Comparison of ENCODE assay signal across 9 mouse cellular contexts in the genomic region with DNA sequence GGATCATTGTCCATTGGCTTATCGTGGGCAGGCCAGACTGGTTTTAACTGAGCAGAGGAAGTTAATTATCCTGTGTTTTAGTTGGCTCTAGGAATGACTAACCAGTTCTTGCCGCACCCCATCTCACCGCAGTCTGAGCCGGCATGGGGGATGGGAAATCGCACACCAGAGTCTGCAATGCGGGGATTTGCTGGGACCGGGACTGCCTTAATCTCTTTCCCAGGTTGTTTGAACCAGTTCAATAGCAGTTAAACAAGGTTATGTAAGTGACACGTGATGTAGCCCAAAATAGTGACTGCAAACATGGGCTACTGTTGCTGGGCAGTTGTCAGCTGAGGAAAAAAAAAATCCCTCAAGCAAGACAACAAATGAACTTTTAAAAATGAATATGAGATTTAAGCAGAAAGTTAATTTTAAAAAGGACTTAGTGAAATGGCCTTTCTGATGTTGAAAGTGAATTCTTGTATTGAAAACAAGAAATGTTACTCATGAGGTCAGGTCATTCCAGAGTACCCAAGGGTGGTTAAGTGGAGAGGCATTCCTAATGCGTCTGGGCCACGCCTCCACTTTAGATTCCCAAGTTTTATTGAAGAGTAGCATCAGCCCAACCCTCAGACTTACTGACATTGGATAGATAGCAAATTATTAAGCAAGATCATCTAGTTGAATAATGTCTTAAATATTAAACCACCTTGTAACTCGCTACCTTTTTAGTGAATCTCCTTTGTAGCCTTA.
DNase-seq lines count a peak whose midpoint lies in the region; ATAC-seq and TF ChIP-seq lines count a peak whose summit lies in the region.
"Had no signal": no experiment of that assay in that cellular context is flagged by ENCODE, and none has a peak within 500 bp of the region (broad histone marks: within the 10 kb centered on the region; RNA-seq: fewer than 3 reads in every experiment).

No protein-coding gene starts in this region.

- peaks cover 7% of the 10 kb centered on the region for H3K9me3 ChIP-seq in limb, embryonic 12.5 days
- H3K9me3 ChIP-seq in midbrain, embryonic 13.5 days, result no peaks in the 10 kb centered on the region

- DNase-seq in 3T3-L1 (ENCODE audit: low read depth, low spot score) (peak; percentile 63), ZHBTc4 (ENCODE audit: low read depth, low spot score) (peak; percentile 7)
- peak; percentile 66 for DNase-seq in heart, postnatal 4 days
- DNase-seq in thymus, postnatal 25 days, result no peak

- WGBS in limb, embryonic 12.5 days, result 32% methylated on average over 11 of the region's 11 CpGs
- WGBS in midbrain, embryonic 13.5 days, result 30% methylated on average over 11 of the region's 11 CpGs

- no peak overlapping the region for H3K4me2 ChIP-seq in limb, embryonic 12.5 days
- no peak overlapping the region for H3K4me2 ChIP-seq in midbrain, embryonic 13.5 days (replicated peaks)
- H3K4me2 ChIP-seq: neural tube, embryonic 12.5 days had no signal

- no peak overlapping the region for H3K9ac ChIP-seq in limb, embryonic 12.5 days (replicated peaks)
- H3K9ac ChIP-seq in midbrain, embryonic 13.5 days (replicated peaks), result no peak overlapping the region
- H3K9ac ChIP-seq: neural tube, embryonic 12.5 days had no signal

- 0 out of 2 replicates have a peak, but pooled peaks cover 1% of the 10 kb centered on the region for H3K4me1 ChIP-seq in embryonic fibroblast, embryonic 13.5 days (ENCODE audit: control insufficient read depth, insufficient read depth, low read length)
- H3K4me1 ChIP-seq in limb, embryonic 12.5 days (replicated peaks), result peaks cover 12% of the 10 kb centered on the region
- H3K4me1 ChIP-seq in midbrain, embryonic 13.5 days (replicated peaks), result no peaks in the 10 kb centered on the region
- H3K4me1 ChIP-seq: neural tube, embryonic 12.5 days had no signal

- no peak for TF ChIP-seq POLR2A in embryonic fibroblast, embryonic 13.5 days (IDR thresholded peaks at IDR 0.05; ENCODE audit: low read depth, low read length)

- ATAC-seq in limb, embryonic 12.5 days (ENCODE audit: insufficient number of reproducible peaks, insufficient read depth, low FRiP score, low TSS enrichment, low read depth), result peak; percentile 76
- peak; percentile 34; the same call in 1 of the 2 replicates for ATAC-seq in midbrain, embryonic 13.5 days
- no peak for ATAC-seq in CD4-positive, CD25-positive, alpha-beta regulatory T cell, adult 4 months

- no peak for TF ChIP-seq CTCF in embryonic fibroblast, embryonic 13.5 days (IDR thresholded peaks at IDR 0.05; ENCODE audit: borderline replicate concordance, insufficient read depth, low read length)

- no peaks in the 10 kb centered on the region for H3K27me3 ChIP-seq in limb, embryonic 12.5 days
- H3K27me3 ChIP-seq in midbrain, embryonic 13.5 days, result no peaks in the 10 kb centered on the region
- H3K27me3 ChIP-seq: neural tube, embryonic 12.5 days had no signal

- H3K27ac ChIP-seq in embryonic fibroblast, embryonic 13.5 days (ENCODE audit: insufficient read depth, low read length), result peak overlapping the region; percentile 60; the same call in 1 of the 2 replicates
- no peak overlapping the region for H3K27ac ChIP-seq in limb, embryonic 12.5 days
- H3K27ac ChIP-seq in midbrain, embryonic 13.5 days, result no peak overlapping the region
- H3K27ac ChIP-seq: neural tube, embryonic 12.5 days had no signal

- H3K4me3 ChIP-seq in embryonic fibroblast, embryonic 13.5 days (ENCODE audit: insufficient read depth, low read length), result no peak overlapping the region
- H3K4me3 ChIP-seq in limb, embryonic 12.5 days (replicated peaks), result no peak overlapping the region
- H3K4me3 ChIP-seq in midbrain, embryonic 13.5 days (replicated peaks), result no peak overlapping the region
- H3K4me3 ChIP-seq: neural tube, embryonic 12.5 days had no signal

- H3K36me3 ChIP-seq in limb, embryonic 12.5 days, result no peaks in the 10 kb centered on the region
- H3K36me3 ChIP-seq in midbrain, embryonic 13.5 days, result no peaks in the 10 kb centered on the region
- H3K36me3 ChIP-seq: neural tube, embryonic 12.5 days had no signal
